Mouse (Mus musculus) hindbrain, embryonic 13.5 days (tissue): ENCODE results near the gene Rbm11. TPM values are rescaled to one million over a fixed set of nuclear protein-coding genes. Genes with fewer than 3 reads are reported as not detected.
A peak's percentile ranks its signal among the peaks of the same experiment; 100 is the strongest.

Experiments
- ATAC-seq: fragments of 200-750 bp; cut with Nextera tagmentation; 2 replicates; pipeline ENCODE4 v1.8.0; 2017; ENCODE audit warnings: moderate TSS enrichment; ENCODE audit not compliant: low FRiP score
- H3K27ac ChIP-seq: fragments of 300-500 bp; sonication (generic); 2 replicates; pipeline ENCODE4 v1.5.1; 2015; ENCODE audit warnings: inconsistent platforms, mild to moderate bottlenecking, moderate library complexity
- H3K27me3 ChIP-seq: fragments of 300-500 bp; sonication (generic); 2 replicates; pipeline ENCODE4 v1.6.1; 2015; ENCODE audit warnings: mild to moderate bottlenecking, inconsistent platforms
- H3K36me3 ChIP-seq: fragments of 300-500 bp; sonication (generic); 2 replicates; pipeline ENCODE4 v1.6.1; 2015; ENCODE audit warnings: mild to moderate bottlenecking, inconsistent platforms
- H3K4me1 ChIP-seq: fragments of 300-500 bp; sonication (generic); replicated peaks from 2 replicates; pipeline ENCODE4 v1.6.1; 2015; ENCODE audit warnings: inconsistent platforms
- H3K4me2 ChIP-seq: fragments of 300-500 bp; sonication (generic); 2 replicates; pipeline ENCODE4 v1.6.1; 2015; ENCODE audit warnings: inconsistent platforms, mild to moderate bottlenecking, moderate library complexity
- H3K4me3 ChIP-seq: fragments of 300-500 bp; sonication (generic); 2 replicates; pipeline ENCODE4 v1.5.1; 2015; ENCODE audit warnings: mild to moderate bottlenecking, inconsistent platforms
- H3K9ac ChIP-seq: fragments of 300-500 bp; sonication (generic); 2 replicates; pipeline ENCODE4 v1.6.1; 2015; ENCODE audit warnings: mild to moderate bottlenecking, inconsistent platforms
- H3K9me3 ChIP-seq: fragments of 300-500 bp; sonication (generic); 2 replicates; pipeline ENCODE4 v1.6.1; 2016; ENCODE audit warnings: inconsistent platforms
- WGBS: fragments of 180-500 bp; shearing (Covaris S2); methylation state at CpG from one replicate; pipeline ENCODE4 v1.1.7; 2015; 5-methylcytosine and 5-hydroxymethylcytosine counted together
- polyA plus RNA-seq: library from polyadenylated mRNA; unstranded; fragments of >200 nt; fragmentation: Nextera tagmentation; extraction: Ambion mirVana; gene quantifications from 2 replicates; pipeline ENCODE4 v1.2.1, GENCODE M21; 2015

The Rbm11 gene
- polyA plus RNA-seq, result 1.9 and 2.5 TPM in 2 replicates

DNA sequence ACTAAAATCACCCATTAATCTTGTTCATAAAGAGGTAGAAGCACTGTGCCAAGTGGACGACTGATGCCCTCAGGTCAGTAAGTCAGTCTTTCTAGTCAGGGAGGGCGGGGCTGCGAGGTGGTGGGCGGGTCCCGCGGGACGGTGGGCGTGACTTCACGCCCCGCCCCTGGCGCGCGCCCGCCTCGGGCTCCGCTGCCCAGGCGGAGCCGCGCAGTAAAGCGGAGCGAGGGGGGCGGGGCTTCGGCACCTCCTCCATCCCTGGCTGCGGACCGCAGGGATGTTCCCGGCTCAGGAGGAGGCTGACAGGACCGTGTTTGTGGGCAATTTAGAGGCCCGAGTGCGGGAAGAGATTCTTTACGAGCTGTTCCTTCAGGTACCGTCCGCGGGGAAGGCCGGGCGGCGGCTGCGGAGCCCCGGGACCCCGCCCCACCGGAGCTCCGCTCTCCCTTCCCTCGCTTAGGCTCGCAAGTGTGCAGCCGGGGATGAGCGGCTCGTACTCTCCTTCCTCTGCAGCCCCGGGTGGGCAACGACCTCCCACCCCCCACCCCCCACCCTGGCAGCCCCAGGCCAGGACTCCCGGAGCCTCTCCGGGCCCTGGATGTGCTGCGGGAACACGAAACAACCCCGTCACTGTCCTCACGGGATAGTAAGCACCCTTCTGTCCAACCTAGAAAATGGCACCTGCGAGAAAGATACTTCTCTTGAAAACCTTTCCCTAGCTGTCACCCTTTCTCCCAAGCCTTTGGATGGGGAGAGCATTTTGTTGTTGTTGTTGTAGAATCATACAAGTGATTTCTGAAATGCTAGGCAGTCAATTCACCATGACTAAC is at the start of gene Rbm11:
TSS of gene Rbm11 (plus strand) at position 174 of the 830 bp plus-strand sequence.
- peak within 1 kb of the TSS; percentile 84 for H3K27ac ChIP-seq
- no peaks in the 10 kb centered on the region for H3K36me3 ChIP-seq
- no peaks in the 10 kb centered on the region for H3K9me3 ChIP-seq
- H3K4me3 ChIP-seq, result peak within 1 kb of the TSS; percentile 71
- no peaks in the 10 kb centered on the region for H3K27me3 ChIP-seq
- H3K9ac ChIP-seq, result peak within 1 kb of the TSS; percentile 79
- H3K4me1 ChIP-seq, result peaks cover 6% of the 10 kb centered on the region
- under 1% methylated on average over 54 of the region's 55 CpGs for WGBS
- H3K4me2 ChIP-seq, result peak within 1 kb of the TSS; percentile 73
- ATAC-seq, result peak; percentile 97

DNA sequence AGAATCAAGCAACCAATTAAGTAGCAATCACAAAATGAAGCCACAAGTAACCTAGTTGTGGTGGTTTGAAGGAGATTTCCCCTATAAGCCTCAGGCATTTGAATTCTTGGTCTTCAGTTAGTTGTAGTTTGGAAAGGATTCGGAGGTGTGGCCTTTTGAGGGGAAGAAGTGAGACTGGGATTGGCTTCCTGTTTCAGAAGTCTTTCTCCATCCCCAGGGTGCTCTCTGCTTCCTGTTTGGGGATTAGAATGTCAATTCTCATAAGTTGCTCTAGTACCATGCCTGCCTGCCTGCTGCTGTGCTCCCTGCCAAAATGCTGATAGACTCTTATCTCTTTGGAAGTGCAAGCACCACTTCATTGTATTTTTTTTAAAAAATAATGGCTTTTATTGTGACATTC is 47.3 kb upstream of the Rbm11 start:
- WGBS, result 86% methylated on average over 1 of the region's 1 CpGs
- no peak for ATAC-seq
- no peaks in the 10 kb centered on the region for H3K9me3 ChIP-seq

DNA sequence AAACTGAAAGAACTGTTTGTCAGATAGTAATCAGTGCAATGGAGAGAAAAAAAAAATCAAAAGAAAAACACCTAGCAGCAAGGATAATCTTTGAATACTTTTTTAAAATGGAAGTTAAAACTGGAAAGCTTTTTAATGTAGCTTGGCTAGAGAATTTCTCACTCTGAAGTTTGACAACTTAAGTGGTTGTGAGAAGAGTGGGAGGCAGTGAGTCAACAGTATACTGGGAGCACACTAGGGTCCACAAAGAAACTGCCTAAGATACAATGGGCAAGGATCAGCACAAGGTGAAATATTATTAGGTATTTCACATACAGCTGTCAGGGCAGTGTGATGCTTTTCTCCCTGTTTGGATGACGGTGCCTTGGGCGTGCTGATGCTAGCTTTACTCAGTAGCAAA is 29.7 kb upstream of the Rbm11 start:
- Histone ChIP-seq H3K4me1 (no peaks in the 10 kb centered on the region), H3K4me2 (no peak overlapping the region), H3K9me3 (no peaks in the 10 kb centered on the region), H3K36me3 (no peaks in the 10 kb centered on the region), H3K4me3 (no peak overlapping the region), H3K27ac (no peak overlapping the region), H3K9ac (no peak overlapping the region), H3K27me3 (no peaks in the 10 kb centered on the region)
- WGBS, result 95% methylated on average over 2 of the region's 2 CpGs
- no peak for ATAC-seq

More for the DNA sequence above, 47.3 kb upstream of the Rbm11 start:
- Histone ChIP-seq H3K4me1 (no peaks in the 10 kb centered on the region), H3K9ac (no peak overlapping the region), H3K4me3 (no peak overlapping the region), H3K36me3 (no peaks in the 10 kb centered on the region), H3K4me2 (no peak overlapping the region), H3K27me3 (no peaks in the 10 kb centered on the region), H3K27ac (no peak overlapping the region)

DNA sequence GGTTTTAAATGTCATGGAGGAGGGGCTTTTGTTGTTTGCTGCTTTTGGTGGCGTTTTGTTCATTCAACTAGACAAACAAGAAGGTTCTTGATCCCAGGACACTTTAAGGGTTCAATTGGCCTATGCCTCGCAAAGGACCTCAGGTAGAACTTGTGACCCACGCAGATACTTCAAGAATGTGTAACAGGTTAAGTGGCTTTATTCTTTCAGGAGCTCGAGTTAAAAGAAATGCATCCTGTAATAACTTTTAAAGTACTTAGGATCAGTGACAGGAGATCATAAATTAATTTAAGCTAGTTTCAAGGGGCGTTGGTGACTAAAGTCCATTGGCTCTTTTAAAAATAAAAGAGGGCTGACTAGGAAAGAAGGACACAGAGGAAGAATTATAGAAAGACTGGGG is 10.4 kb upstream of the Rbm11 start:
- H3K27ac ChIP-seq, result no peak overlapping the region
- no peak overlapping the region for H3K9ac ChIP-seq
- H3K9me3 ChIP-seq, result no peaks in the 10 kb centered on the region
- no peak for ATAC-seq
- no peak overlapping the region for H3K4me3 ChIP-seq
- H3K27me3 ChIP-seq, result no peaks in the 10 kb centered on the region
- no peak overlapping the region for H3K4me2 ChIP-seq
- no peaks in the 10 kb centered on the region for H3K36me3 ChIP-seq
- no peaks in the 10 kb centered on the region for H3K4me1 ChIP-seq
- 86% methylated on average over 5 of the region's 5 CpGs for WGBS

GRCm38 (mm10) chr16:75585961-75586360 is 6.7 kb upstream of the Rbm11 start, which contains the start of gene Lipi:
Gene Lipi, minus strand, starts transcription at chr16:75586061.
- ATAC-seq, result no peak
- no peaks in the 10 kb centered on the region for H3K36me3 ChIP-seq
- WGBS, result 85% methylated on average over 7 of the region's 7 CpGs

GRCm38 (mm10) chr16:75586466-75586865 is 6.2 kb upstream of the Rbm11 start:
- H3K9ac ChIP-seq, result no peak overlapping the region
- H3K9me3 ChIP-seq, result no peaks in the 10 kb centered on the region
- H3K27me3 ChIP-seq, result no peaks in the 10 kb centered on the region
- no peak overlapping the region for H3K27ac ChIP-seq
- no peak for ATAC-seq
- no peaks in the 10 kb centered on the region for H3K4me1 ChIP-seq
- no peaks in the 10 kb centered on the region for H3K36me3 ChIP-seq
- no peak overlapping the region for H3K4me2 ChIP-seq
- H3K4me3 ChIP-seq, result no peak overlapping the region
- WGBS, result 49% methylated on average over 3 of the region's 3 CpGs

More at GRCm38 (mm10) chr16:75585961-75586360, 6.7 kb upstream of the Rbm11 start, which contains the start of gene Lipi:
- Histone ChIP-seq H3K9me3 (no peaks in the 10 kb centered on the region), H3K4me2 (no peak within 1 kb of the TSS), H3K27ac (no peak within 1 kb of the TSS), H3K9ac (no peak within 1 kb of the TSS), H3K4me1 (no peaks in the 10 kb centered on the region), H3K27me3 (no peaks in the 10 kb centered on the region), H3K4me3 (no peak within 1 kb of the TSS)

DNA sequence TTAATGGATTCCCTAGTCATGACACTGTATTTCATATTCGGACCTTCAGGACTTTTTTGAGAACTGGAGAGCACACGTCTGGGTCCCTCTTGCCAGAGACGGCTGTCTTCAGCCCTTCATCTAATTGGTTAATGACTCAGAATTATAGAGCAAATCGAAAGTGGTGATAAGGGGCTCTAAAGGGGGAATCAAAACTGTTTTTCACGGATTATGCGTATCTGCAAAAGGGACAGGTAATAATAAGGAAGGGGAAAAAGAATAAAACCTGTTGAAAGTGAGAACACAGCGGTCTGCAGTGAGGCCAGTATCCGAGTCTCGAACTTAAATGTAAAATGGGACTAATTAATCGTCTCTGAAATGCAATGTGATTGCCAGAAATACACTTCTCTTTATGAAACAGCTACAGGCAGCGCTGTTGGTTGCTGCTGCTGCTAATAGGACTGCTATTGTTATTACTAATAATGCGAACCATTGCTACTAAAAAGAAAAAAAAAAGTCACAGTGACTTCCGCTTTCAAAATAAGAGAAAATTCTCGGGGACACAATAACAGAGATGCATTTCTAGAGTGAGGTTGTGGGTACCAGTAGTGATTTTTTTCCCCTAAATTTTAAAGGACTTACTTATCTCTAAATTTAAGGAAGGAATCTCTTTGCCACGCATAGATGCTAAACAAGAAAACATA is 998 bp downstream of the Rbm11 start:
- peak overlapping the region; percentile 79 for H3K9ac ChIP-seq
- H3K4me1 ChIP-seq, result peaks cover 6% of the 10 kb centered on the region
- no peaks in the 10 kb centered on the region for H3K36me3 ChIP-seq
- WGBS, result 12% methylated on average over 15 of the region's 15 CpGs
- H3K9me3 ChIP-seq, result no peaks in the 10 kb centered on the region
- peak overlapping the region; percentile 84; the same call in 1 of the 2 replicates for H3K27ac ChIP-seq
- no peaks in the 10 kb centered on the region for H3K27me3 ChIP-seq
- H3K4me2 ChIP-seq, result peak overlapping the region; percentile 73
- ATAC-seq, result peak; percentile 34
- H3K4me3 ChIP-seq, result peak overlapping the region; percentile 71

GRCm38 (mm10) chr16:75606415-75606814 is 13.8 kb downstream of the Rbm11 start:
- no peak overlapping the region for H3K4me2 ChIP-seq
- no peak overlapping the region for H3K27ac ChIP-seq
- H3K36me3 ChIP-seq, result no peaks in the 10 kb centered on the region; the same call in 1 of the 2 replicates
- WGBS, result 74% methylated on average over 1 of the region's 1 CpGs
- H3K9ac ChIP-seq, result no peak overlapping the region
- H3K4me1 ChIP-seq, result no peaks in the 10 kb centered on the region
- no peak for ATAC-seq
- no peak overlapping the region for H3K4me3 ChIP-seq
- no peaks in the 10 kb centered on the region for H3K9me3 ChIP-seq
- no peaks in the 10 kb centered on the region for H3K27me3 ChIP-seq

DNA sequence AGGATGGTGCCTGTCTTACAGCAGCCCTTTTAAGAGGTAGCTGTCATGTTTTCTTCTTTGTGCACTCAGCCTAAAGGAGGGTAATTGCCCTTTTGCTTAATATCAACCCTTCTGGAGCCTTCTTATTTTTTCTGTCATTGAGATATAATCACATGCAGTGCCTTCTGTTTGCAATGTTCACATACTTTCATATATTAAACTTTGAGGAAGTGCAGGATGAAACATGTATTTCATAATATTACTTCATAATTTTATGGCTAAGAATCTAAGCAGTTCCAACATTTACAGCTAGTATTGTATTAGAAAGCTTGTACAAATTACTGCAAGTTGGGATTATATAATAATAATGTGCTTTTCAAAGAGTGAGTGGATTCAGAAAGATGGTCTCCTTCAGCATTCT is 19.9 kb downstream of the Rbm11 start:
- no peak overlapping the region for H3K9ac ChIP-seq
- H3K4me3 ChIP-seq, result no peak overlapping the region
- no peak overlapping the region for H3K4me2 ChIP-seq
- H3K4me1 ChIP-seq, result no peaks in the 10 kb centered on the region
- H3K27ac ChIP-seq, result no peak overlapping the region
- H3K27me3 ChIP-seq, result no peaks in the 10 kb centered on the region
- no peaks in the 10 kb centered on the region for H3K36me3 ChIP-seq
- no peak for ATAC-seq
- H3K9me3 ChIP-seq, result no peaks in the 10 kb centered on the region

- no peak overlapping the region for H3K27ac ChIP-seq
- H3K4me2 ChIP-seq, result no peak overlapping the region
- H3K4me3 ChIP-seq, result no peak overlapping the region
- H3K9me3 ChIP-seq, result no peaks in the 10 kb centered on the region
- no peak overlapping the region for H3K9ac ChIP-seq
- H3K27me3 ChIP-seq, result no peaks in the 10 kb centered on the region
- no peaks in the 10 kb centered on the region for H3K4me1 ChIP-seq
- ATAC-seq, result peak; percentile 61; the same call in 1 of the 2 replicates
- WGBS, result 86% methylated on average over 2 of the region's 2 CpGs
- H3K36me3 ChIP-seq, result no peaks in the 10 kb centered on the region
Measured at GRCm38 (mm10) chr16:75617651-75618349, 25.2 kb downstream of the Rbm11 start.

- H3K27ac ChIP-seq, result no peak overlapping the region
- no peak overlapping the region for H3K9ac ChIP-seq
- ATAC-seq, result no peak
- H3K4me1 ChIP-seq, result no peaks in the 10 kb centered on the region
- no peak overlapping the region for H3K4me3 ChIP-seq
- H3K36me3 ChIP-seq, result no peaks in the 10 kb centered on the region
- no peaks in the 10 kb centered on the region for H3K9me3 ChIP-seq
- H3K27me3 ChIP-seq, result no peaks in the 10 kb centered on the region
- H3K4me2 ChIP-seq, result no peak overlapping the region
- 84% methylated on average over 2 of the region's 2 CpGs for WGBS
Measured at GRCm38 (mm10) chr16:75627862-75628261, 35.2 kb downstream of the Rbm11 start.
